Mouse (Mus musculus) adrenal gland, adult (tissue): Measurements from ENCODE around the gene Lypd6b.
A peak's percentile ranks its signal among the peaks of the same experiment; 100 is the strongest.

Experiments
- DNase-seq, 2 experiments: peaks; one replicate each; pipeline ENCODE4 v3.0.0; 2022 to 2023; ENCODE audit warnings: low spot score in 1 of 2; ENCODE audit not compliant: inconsistent age in 2 of 2

Gene Lypd6b

DNA sequence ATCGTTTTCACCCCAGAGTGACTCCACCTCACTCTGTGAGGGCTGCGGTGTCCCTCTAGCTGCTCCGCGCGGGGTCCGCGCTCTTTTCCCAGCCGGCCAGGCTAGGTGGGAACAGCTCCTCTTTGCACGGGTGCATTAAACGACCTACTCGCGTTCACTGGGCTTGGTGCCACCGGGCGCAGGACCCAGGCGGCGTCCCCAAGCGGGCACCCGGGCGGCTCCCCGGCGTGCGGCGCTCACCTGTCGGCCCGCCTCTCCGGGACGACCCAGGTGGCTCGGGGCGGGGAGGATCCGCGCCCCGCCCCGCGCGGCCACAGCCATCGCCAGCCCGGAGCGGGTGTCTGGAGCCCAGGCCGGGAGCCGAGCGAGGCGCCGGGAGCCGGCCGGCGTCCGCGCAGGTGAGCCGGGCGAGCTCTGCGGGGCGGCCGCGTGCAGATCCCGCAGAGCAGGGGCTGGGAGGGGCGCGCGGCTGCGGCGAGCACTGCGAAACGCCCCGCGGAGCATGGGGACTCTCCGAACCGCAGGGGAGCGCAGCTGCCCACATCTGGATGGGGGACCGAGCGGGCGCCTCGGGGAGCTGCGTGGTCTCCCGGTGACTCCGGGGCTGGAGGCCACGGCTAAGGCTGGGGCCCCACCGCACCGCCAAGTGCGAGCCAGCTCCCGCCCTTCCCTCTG is at the start of gene Lypd6b:
Lypd6b (plus strand) TSS at position 313 of the 675 bp plus-strand sequence.
- DNase-seq = peak; percentile 15 to 55

GRCm38 (mm10) chr2:49739046-49739445 is 48.4 kb upstream of the Lypd6b start:
- DNase-seq = no peak

DNA sequence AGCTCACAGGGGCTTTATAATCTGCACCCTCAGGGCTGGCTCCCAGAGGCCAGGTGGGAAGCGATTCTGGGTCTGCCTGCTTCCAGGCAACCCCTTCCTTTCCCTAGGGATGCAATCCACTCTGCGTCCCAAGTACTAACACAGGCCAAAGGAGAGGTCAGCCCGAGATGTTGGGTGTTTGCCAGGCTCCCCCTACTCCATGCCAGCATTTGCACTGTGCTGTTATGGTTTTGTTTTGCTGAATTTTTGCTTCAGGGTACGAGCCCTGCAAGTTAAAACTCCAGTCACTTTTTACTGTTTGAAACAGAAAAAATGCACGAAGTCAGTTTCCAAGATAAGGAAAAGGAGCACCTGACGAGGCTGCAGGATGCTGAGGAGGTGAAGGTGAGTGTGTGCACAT is 46.5 kb upstream of the Lypd6b start:
- DNase-seq = no peak

- DNase-seq = no peak
These were observed 45.4 kb upstream of the Lypd6b start for GRCm38 (mm10) chr2:49741895-49742734.

- DNase-seq = no peak
These were observed 44.6 kb upstream of the Lypd6b start for GRCm38 (mm10) chr2:49742919-49743318.

DNA sequence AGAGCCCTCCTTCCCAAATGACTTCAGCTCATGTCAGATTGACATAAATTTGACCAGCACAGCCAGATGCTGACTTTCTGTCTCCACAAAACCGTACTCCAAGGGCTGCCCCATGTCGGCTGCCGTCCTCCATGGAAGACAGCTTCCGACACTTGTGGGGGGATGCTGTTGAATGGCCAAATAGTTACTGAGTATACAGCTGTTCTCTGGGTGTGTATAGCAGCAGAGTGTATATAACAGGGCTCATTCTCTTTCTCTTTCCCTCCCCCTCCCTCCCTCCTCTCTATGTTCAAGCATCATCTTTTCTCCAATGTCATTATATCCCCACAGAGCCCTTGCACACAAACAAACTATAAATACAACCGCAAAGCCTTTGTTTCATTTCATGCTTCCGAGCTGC is 43.7 kb upstream of the Lypd6b start:
- DNase-seq = no peak

DNA sequence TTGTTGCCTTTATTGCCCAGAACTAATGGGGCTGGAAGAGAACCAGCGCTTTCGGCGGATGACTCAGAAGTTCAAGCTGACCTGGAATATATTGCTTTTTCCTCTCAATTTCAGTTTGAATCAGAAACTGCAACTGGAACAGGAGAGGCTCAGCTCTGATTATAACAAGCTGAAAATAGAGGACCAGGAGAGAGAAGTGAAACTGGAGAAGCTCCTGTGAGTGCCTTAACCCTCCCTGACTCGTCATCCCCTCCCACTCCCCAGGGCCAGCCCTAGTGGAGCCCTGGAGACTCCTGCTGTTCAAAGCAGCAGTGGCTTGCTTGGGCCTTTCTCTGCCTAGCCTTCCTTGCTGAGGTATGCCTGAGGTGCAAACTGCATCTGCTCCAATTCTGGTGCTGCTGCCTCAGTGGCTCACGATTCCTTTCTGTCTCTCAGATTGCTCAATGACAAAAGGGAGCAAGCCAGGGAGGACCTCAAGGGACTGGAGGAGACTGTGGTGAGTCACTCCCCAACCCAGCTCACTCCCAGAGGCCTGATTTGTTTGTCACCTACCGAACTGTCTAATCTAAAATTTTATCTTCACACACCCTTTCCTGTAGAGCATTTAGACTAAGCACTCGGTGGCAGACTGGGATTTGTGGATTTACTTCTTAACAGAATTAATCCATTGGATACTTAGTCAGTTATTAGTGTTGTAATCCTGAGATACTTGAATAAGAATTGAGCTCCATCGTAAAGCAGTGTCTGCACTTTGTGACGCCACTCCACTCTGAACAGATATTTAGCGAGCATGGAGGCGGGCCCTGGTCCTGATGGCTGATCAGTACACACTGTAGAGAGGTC is 43.0 kb upstream of the Lypd6b start:
- peak; percentile 65 to 85 for DNase-seq

GRCm38 (mm10) chr2:49745094-49745781 is 42.2 kb upstream of the Lypd6b start:
- peak in 1 of 2 experiments; percentile 60 for DNase-seq

- peak; percentile 83 to 89 for DNase-seq
These were observed 40.5 kb upstream of the Lypd6b start for GRCm38 (mm10) chr2:49746947-49747346.

- peak; percentile 51 to 74 for DNase-seq
These were observed 39.8 kb upstream of the Lypd6b start for GRCm38 (mm10) chr2:49747670-49748069.

- DNase-seq = peak in 1 of 2 experiments; percentile 76
These were observed 38.7 kb upstream of the Lypd6b start for GRCm38 (mm10) chr2:49748628-49749342.

- peak in 1 of 2 experiments; percentile 68 for DNase-seq
These were observed 37.5 kb upstream of the Lypd6b start for GRCm38 (mm10) chr2:49749730-49750576.

DNA sequence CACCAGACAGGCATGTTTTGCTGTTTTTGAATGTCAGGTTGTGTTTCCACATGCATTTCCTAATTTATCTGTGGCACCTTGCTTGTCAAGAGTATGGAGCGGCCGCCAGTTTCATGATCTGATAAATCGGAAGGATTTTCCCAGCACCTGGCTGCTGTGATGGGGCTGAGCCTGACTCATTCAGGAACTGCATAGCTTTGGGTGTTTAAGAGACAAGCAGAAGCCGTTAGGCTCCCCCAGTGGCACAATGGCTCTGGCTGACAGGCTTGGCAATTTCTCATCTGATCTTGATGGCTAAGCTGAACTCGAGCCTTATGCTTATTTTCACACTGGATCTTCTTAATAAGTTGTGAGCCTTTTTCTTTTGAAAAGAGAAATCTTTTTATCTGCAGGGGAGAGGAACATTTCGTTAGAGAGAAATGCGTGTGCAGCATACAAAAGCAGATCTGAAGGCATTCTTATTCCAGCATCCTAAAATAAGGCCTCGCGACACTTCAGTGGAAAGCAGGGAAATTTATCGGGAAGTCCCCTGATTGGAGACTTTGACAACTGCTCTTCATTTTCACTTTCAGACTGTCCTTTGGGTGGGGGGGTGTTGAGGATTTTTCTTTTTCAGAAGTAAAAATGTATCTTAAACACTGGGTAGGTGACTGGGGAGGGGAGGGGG is 35.8 kb upstream of the Lypd6b start:
- DNase-seq = no peak

- no peak for DNase-seq
These were observed 35.3 kb upstream of the Lypd6b start for GRCm38 (mm10) chr2:49752211-49752607.

GRCm38 (mm10) chr2:49753062-49753461 is 34.4 kb upstream of the Lypd6b start:
- no peak for DNase-seq

- DNase-seq = no peak
These were observed 32.4 kb upstream of the Lypd6b start for GRCm38 (mm10) chr2:49755054-49755453.

GRCm38 (mm10) chr2:49757616-49758015 is 29.9 kb upstream of the Lypd6b start:
- no peak for DNase-seq

GRCm38 (mm10) chr2:49764331-49764946 is 23.0 kb upstream of the Lypd6b start:
- DNase-seq = peak in 1 of 2 experiments; percentile 81
